Mouse (Mus musculus) intestine, embryonic 15.5 days (tissue): ENCODE data around the gene Havcr1. TPM values are rescaled to one million over a fixed set of nuclear protein-coding genes. Genes with fewer than 3 reads are reported as not detected.
"Not testable (repeated sequence)": the region's sequence is repeated elsewhere in the genome, so short reads cannot be mapped to it uniquely, and the experiment has no call there.

ENCODE experiments used
- ATAC-seq: fragments of 200-750 bp; cut with Nextera tagmentation; 2 replicates; pipeline ENCODE4 v1.8.0; 2017; ENCODE audit warnings: moderate TSS enrichment, moderate library complexity
- H3K27ac ChIP-seq: fragments of 300-500 bp; sonication (generic); 2 replicates; pipeline ENCODE4 v1.5.1; 2015; ENCODE audit warnings: mild to moderate bottlenecking, inconsistent platforms
- H3K27me3 ChIP-seq: fragments of 300-500 bp; sonication (generic); replicated peaks from 2 replicates; pipeline ENCODE4 v1.6.1; 2015; ENCODE audit warnings: inconsistent platforms
- H3K36me3 ChIP-seq: fragments of 300-500 bp; sonication (generic); 2 replicates; pipeline ENCODE4 v1.6.1; 2015; ENCODE audit warnings: inconsistent platforms
- H3K4me1 ChIP-seq: fragments of 300-500 bp; sonication (generic); replicated peaks from 2 replicates; pipeline ENCODE4 v1.6.1; 2015; ENCODE audit warnings: inconsistent platforms
- H3K4me2 ChIP-seq: fragments of 300-500 bp; sonication (generic); replicated peaks from 2 replicates; pipeline ENCODE4 v1.6.1; 2015; ENCODE audit warnings: mild to moderate bottlenecking, inconsistent platforms
- H3K4me3 ChIP-seq: fragments of 300-500 bp; sonication (generic); replicated peaks from 2 replicates; pipeline ENCODE4 v1.5.1; 2015; ENCODE audit warnings: inconsistent platforms
- H3K9ac ChIP-seq: fragments of 300-500 bp; sonication (generic); 2 replicates; pipeline ENCODE4 v1.6.1; 2015; ENCODE audit warnings: inconsistent platforms
- H3K9me3 ChIP-seq: fragments of 300-500 bp; sonication (generic); 2 replicates; pipeline ENCODE4 v1.6.1; 2016; ENCODE audit warnings: inconsistent platforms
- WGBS: fragments of 180-500 bp; shearing (Covaris S2); methylation state at CpG from one replicate; pipeline ENCODE4 v1.1.7; 2015; 5-methylcytosine and 5-hydroxymethylcytosine counted together
- polyA plus RNA-seq: library from polyadenylated mRNA; unstranded; fragments of >200 nt; fragmentation: Nextera tagmentation; extraction: Ambion mirVana; gene quantifications from 2 replicates; pipeline ENCODE4 v1.2.1, GENCODE M21; 2015

The Havcr1 gene
- not detected in 2 replicates for polyA plus RNA-seq

DNA sequence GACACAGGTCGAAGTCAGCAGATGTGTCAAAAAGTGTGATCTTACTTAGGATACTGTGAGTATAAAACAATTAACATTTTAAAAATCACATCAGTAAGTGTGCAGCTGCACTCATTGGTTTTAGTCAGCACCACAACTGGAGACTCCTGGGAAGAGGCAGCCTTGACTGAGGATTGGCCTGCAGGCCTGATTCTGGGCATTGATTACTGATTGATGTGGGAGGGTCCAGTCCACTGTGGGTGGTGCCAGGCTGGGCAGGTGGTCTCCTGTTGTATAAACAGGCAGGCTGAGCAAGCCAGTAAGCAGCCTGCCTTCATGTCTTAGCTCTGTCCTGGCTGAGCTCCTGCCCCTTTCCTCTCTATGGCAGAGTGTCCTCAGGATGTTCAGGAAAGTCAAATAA is at the start of gene Havcr1:
TSS of gene Havcr1 (plus strand) at position 5 of the 400 bp plus-strand sequence.
- not testable (repeated sequence) for H3K4me3 ChIP-seq, H3K27me3 ChIP-seq, H3K9me3 ChIP-seq, H3K9ac ChIP-seq, H3K36me3 ChIP-seq, H3K27ac ChIP-seq, H3K4me1 ChIP-seq, ATAC-seq, H3K4me2 ChIP-seq
- 74% methylated on average over 1 of the region's 1 CpGs for WGBS

DNA sequence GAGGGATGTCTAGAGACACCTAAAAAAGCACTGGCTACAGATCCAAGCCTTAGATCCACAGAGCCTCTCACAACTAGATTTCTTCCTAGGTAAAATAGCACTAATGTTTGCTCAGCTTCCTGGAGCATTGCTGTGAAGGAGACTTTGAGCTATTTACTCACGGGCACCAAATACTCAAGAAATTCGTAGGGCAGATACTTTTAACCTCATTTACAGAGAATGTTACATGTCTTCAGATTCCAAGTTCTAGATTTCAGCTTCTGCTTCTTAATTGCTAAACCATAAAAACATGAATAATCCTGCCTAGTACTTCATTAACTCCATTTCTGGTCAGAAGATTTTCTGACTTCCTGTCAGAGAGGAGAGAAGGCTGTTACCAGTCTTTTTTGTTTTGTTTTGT is 44.7 kb upstream of the Havcr1 start:
- Histone ChIP-seq H3K4me2 (no peak overlapping the region), H3K27me3 (no peaks in the 10 kb centered on the region), H3K27ac (no peak overlapping the region), H3K9ac (no peak overlapping the region), H3K4me1 (no peaks in the 10 kb centered on the region), H3K4me3 (no peak overlapping the region), H3K9me3 (no peaks in the 10 kb centered on the region), H3K36me3 (no peaks in the 10 kb centered on the region)
- ATAC-seq: no peak
- 75% methylated on average over 2 of the region's 2 CpGs for WGBS

DNA sequence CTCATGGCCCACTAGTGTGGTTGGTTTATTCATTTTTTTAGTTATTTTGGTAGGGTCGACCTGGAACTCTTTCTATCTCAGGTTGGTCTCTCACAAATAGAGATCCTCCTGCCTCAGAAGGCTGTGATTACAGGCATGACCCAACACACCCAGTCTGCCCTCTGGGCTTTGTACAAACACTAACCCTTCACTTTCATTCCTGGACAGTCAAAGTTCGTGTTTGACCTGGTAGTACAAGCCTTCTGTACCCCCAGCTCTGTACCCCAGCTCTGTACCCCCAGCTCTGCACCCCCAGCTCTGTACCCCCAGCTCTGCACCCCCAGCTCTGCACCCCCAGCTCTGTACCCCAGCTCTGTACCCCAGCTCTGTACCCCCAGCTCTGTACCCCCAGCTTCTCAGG is 39.0 kb upstream of the Havcr1 start:
- H3K27me3 ChIP-seq, H3K27ac ChIP-seq, ATAC-seq, H3K36me3 ChIP-seq, H3K4me1 ChIP-seq, H3K4me2 ChIP-seq, H3K9me3 ChIP-seq, H3K9ac ChIP-seq, H3K4me3 ChIP-seq: not testable (repeated sequence)
- WGBS: 67% methylated on average over 2 of the region's 2 CpGs

DNA sequence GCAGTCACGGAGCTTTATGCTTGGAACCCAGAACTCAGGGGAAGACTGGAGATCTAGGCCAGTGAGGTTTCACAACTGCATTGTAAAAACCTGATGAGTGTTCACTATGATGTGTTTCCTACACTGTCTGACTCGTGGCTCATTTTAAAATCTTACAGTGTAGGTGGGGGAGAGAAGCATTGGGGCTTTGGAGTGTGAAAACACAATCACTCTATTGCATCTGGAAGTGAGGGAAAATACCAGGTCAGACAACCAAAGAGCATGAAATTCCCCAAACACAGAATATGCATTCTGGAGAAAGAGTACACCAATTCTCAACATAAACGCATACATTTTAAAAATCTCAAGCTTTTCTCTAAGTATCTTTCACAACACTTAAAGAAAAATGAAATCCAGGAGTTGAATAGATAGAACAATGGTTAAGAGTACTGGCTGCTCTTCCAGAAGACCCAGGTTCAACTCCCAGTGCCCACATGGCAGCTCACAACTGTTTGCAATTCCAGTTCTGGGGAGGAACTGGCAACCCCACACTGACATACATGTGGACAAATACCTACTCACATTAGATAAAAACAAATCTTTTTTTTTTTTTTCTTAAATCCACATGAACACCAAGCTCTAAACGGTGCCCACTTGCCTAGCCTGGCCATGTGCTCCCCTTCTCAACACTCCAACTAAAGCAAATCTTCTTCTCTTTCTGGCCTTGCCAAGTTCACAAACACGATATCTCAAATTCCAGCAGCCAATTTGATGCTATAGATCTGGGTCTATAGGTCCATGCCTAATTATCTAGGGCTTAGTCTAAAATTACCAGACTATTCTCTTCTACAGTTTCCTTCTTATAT is 37.2 kb upstream of the Havcr1 start:
- WGBS: 85% methylated on average over 5 of the region's 5 CpGs
- ATAC-seq: no peak
- H3K27me3 ChIP-seq: no peaks in the 10 kb centered on the region
- no peak overlapping the region for H3K27ac ChIP-seq
- H3K9me3 ChIP-seq: no peaks in the 10 kb centered on the region
- no peak overlapping the region for H3K4me2 ChIP-seq
- no peaks in the 10 kb centered on the region for H3K36me3 ChIP-seq
- no peaks in the 10 kb centered on the region for H3K4me1 ChIP-seq
- no peak overlapping the region for H3K4me3 ChIP-seq
- no peak overlapping the region for H3K9ac ChIP-seq

DNA sequence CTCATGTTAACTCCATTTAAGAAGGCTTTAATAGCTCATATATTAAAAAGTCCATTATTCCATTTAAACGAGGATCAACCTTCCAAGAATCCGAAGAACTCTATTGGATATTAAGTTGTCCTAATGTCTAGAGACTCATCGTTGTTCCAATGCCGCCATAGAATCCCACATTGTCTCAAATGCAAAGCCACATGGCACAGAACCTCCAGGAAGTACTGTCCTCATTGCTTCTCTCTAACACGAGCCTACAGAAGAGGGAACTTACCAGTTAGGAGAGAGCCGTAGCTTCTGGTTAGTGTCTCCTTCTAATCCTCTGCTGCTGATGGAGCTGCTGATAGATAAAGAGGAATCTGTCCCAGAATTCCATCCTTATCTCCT is 36.6 kb upstream of the Havcr1 start:
- WGBS: 79% methylated on average over 6 of the region's 6 CpGs
- H3K9ac ChIP-seq: no peak overlapping the region
- H3K4me2 ChIP-seq: no peak overlapping the region
- ATAC-seq: no peak
- H3K27me3 ChIP-seq: no peaks in the 10 kb centered on the region
- H3K9me3 ChIP-seq: no peaks in the 10 kb centered on the region
- H3K27ac ChIP-seq: no peak overlapping the region
- no peaks in the 10 kb centered on the region for H3K4me1 ChIP-seq
- no peak overlapping the region for H3K4me3 ChIP-seq
- no peaks in the 10 kb centered on the region for H3K36me3 ChIP-seq

GRCm38 (mm10) chr11:46698830-46699229 is 36.0 kb upstream of the Havcr1 start:
- Histone ChIP-seq H3K27ac (no peak overlapping the region), H3K4me2 (no peak overlapping the region), H3K9ac (no peak overlapping the region), H3K36me3 (no peaks in the 10 kb centered on the region), H3K4me1 (no peaks in the 10 kb centered on the region), H3K27me3 (no peaks in the 10 kb centered on the region), H3K9me3 (no peaks in the 10 kb centered on the region), H3K4me3 (no peak overlapping the region)
- no peak for ATAC-seq
- 68% methylated on average over 5 of the region's 5 CpGs for WGBS

GRCm38 (mm10) chr11:46706664-46707356 is 28.1 kb upstream of the Havcr1 start, which contains the start of gene Timd2:
TSS of gene Timd2 (minus strand) at chr11:46707061.
- Histone ChIP-seq H3K27me3 (no peaks in the 10 kb centered on the region), H3K4me2 (no peak within 1 kb of the TSS), H3K36me3 (no peaks in the 10 kb centered on the region), H3K4me1 (no peaks in the 10 kb centered on the region), H3K27ac (no peak within 1 kb of the TSS), H3K9ac (no peak within 1 kb of the TSS), H3K4me3 (no peak within 1 kb of the TSS), H3K9me3 (no peaks in the 10 kb centered on the region)
- ATAC-seq: no peak
- WGBS: 76% methylated on average over 6 of the region's 6 CpGs

DNA sequence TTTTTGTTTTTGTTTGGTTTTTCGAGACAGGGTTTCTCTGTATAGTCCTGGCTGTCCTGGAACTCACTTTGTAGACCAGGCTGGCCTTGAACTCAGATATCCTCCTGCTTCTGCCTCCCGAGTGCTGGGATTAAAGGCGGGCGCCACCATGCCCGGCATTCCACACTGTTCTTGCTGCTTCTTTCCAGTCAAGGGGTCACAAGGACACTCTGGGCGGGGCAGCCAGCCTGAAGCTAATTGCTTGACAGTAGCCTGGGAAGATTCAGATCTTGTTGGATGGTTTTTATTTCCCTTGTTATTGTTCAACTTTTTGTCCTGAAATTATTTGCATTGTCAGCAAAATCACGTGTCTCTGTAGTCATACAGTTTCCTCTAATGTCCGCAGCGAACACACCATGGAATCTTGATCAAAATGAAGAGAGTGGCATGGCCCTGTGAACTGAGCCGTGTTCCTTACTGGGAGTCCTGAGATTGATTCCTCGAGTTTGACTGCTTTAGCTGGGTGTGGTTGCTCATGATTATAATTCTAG is 3.3 kb upstream of the Havcr1 start:
- WGBS: 79% methylated on average over 11 of the region's 11 CpGs
- no peak overlapping the region for H3K27ac ChIP-seq

DNA sequence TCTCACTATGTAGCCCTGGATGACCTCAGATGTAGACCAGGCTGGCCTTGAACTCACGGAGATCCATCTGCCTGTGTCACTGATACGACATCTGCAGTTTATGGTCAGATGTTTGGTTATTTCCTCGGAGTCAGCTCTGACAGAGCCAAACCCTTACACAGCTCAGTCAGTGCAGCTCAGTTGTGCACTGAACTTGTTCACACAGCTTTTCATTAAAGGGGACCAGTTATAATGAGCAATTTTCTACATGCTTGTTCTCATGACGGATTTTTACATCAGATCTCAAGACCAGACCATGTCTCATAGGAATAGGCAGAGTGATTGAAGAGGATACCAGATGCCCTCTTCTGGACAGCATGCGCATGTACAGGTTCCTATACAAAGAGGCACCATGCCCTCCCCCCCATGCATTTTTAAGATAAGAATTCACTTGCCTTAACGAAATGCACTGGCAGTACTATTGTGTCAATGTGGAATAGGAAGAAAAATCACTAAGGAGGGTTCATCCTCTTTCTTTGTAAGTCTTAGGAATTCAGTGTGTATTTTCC is 1.6 kb upstream of the Havcr1 start:
- no peak for ATAC-seq
- H3K36me3 ChIP-seq: no peaks in the 10 kb centered on the region
- no peaks in the 10 kb centered on the region for H3K9me3 ChIP-seq
- H3K9ac ChIP-seq: no peak overlapping the region
- no peaks in the 10 kb centered on the region for H3K27me3 ChIP-seq
- no peak overlapping the region for H3K4me3 ChIP-seq
- no peak overlapping the region for H3K4me2 ChIP-seq
- no peak overlapping the region for H3K27ac ChIP-seq
- no peaks in the 10 kb centered on the region for H3K4me1 ChIP-seq
- 57% methylated on average over 6 of the region's 6 CpGs for WGBS

More for the DNA sequence above, 3.3 kb upstream of the Havcr1 start:
- H3K27me3 ChIP-seq: no peaks in the 10 kb centered on the region
- no peak for ATAC-seq
- H3K9ac ChIP-seq: no peak overlapping the region
- no peaks in the 10 kb centered on the region for H3K4me1 ChIP-seq
- H3K36me3 ChIP-seq: no peaks in the 10 kb centered on the region
- no peak overlapping the region for H3K4me3 ChIP-seq
- H3K4me2 ChIP-seq: no peak overlapping the region
- no peaks in the 10 kb centered on the region for H3K9me3 ChIP-seq

- Histone ChIP-seq H3K9ac (no peak overlapping the region), H3K4me1 (no peaks in the 10 kb centered on the region), H3K9me3 (no peaks in the 10 kb centered on the region), H3K4me2 (no peak overlapping the region), H3K4me3 (no peak overlapping the region), H3K27me3 (no peaks in the 10 kb centered on the region), H3K27ac (no peak overlapping the region), H3K36me3 (no peaks in the 10 kb centered on the region)
- 10% methylated on average over 1 of the region's 1 CpGs for WGBS
- ATAC-seq: no peak
Observed at GRCm38 (mm10) chr11:46734617-46735016, 263 bp upstream of the Havcr1 start.

DNA sequence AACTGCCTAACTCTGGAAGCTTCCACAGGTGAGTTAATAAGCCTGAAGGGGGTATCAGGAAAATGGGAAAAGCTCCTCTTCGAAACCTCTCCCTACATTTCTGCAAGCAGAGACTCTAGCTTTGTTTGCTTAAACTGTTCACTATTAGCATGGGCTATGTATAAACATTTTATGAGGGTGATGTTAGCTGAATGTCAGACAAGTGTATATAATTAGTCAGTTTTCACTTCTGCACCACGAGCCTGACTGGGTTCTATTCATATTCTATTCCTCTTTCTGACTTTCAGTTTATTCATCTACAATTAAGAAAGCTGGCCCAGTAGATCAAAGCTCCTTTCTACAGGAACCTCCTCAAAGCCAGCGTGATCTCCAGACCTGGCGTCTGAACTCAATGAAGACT is 4.6 kb downstream of the Havcr1 start:
- no peaks in the 10 kb centered on the region for H3K9me3 ChIP-seq
- no peaks in the 10 kb centered on the region for H3K4me1 ChIP-seq
- 56% methylated on average over 4 of the region's 4 CpGs for WGBS
- no peak overlapping the region for H3K4me2 ChIP-seq
- H3K36me3 ChIP-seq: no peaks in the 10 kb centered on the region
- no peak overlapping the region for H3K27ac ChIP-seq
- H3K4me3 ChIP-seq: no peak overlapping the region
- ATAC-seq: no peak
- no peak overlapping the region for H3K9ac ChIP-seq
- H3K27me3 ChIP-seq: no peaks in the 10 kb centered on the region

DNA sequence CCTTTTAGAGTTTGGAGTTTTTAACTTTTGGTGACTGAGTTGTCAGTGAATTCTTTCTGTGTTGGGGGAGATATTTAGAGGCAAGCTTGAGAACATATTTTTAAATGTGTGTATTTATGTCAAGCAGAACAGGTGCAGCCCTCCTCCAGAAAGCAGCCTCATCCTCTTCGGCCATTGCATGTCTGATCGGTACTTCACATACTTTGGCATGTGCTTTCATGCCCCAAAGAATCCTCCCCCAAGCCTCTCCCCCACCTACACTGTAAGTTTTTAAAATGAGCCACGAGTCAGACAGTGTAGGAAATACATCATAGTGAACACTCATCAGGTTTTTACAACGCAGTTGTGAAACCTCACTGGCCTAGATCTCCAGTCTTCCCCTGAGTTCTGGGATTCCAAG is 6.0 kb downstream of the Havcr1 start:
- H3K27ac ChIP-seq: no peak overlapping the region
- H3K36me3 ChIP-seq: no peaks in the 10 kb centered on the region
- no peak for ATAC-seq
- no peaks in the 10 kb centered on the region for H3K4me1 ChIP-seq
- no peaks in the 10 kb centered on the region for H3K9me3 ChIP-seq
- H3K4me3 ChIP-seq: no peak overlapping the region
- no peaks in the 10 kb centered on the region for H3K27me3 ChIP-seq
- H3K4me2 ChIP-seq: no peak overlapping the region
- WGBS: 77% methylated on average over 4 of the region's 4 CpGs
- no peak overlapping the region for H3K9ac ChIP-seq
